Mouse (Mus musculus): Measurements from ENCODE around the gene Brsk1.

DNA sequence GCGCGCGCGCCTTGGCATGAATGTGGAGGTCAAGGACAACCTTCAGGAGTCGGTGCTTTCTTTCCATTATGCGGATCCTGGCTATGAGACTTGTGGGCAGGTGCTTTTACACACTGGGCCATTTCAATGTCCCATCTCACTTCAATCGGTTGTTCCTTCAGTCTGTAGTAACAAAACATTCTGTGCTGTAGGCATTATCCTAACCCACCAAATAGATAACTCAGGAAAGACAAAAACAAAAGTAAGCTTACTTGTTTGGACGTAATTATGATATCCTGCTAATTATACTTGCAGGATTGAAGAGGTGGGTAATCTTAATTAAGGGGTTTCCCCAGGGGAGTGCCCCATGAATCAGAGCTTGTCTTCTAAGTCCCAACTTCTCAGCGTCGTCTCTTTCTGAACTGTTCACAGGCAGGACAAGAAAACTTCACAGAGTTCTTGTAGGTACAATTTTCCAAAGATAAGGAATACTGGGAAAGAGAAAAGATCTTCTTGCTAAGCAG, 48.7 kb downstream of the Brsk1 start:
- TF ChIP-seq GATA1 (IDR thresholded peaks at IDR 0.05; ENCODE audit: borderline replicate concordance, low read length) (no peak), CTCF (IDR thresholded peaks at IDR 0.05; ENCODE audit: low read depth, low read length) (no peak), TAL1 (conservative IDR thresholded peaks at IDR 0.05; ENCODE audit: low read depth, low read length) (no peak), POLR2AphosphoS5 (IDR thresholded peaks at IDR 0.05; ENCODE audit: insufficient replicate concordance, low read depth, low read length) (no peak)

All from G1E (cell line).